Mouse (Mus musculus) gastrocnemius, postnatal 36 days (tissue): Measurements from ENCODE around the gene Tmem19. TPM values are rescaled to one million over a fixed set of nuclear protein-coding genes. Genes with fewer than 3 reads are reported as not detected.
"Not testable (repeated sequence)": the region's sequence is repeated elsewhere in the genome, so short reads cannot be mapped to it uniquely, and the experiment has no call there.

Experiments used
- DNase-seq, 2 experiments: peaks; one replicate each; pipeline ENCODE4 v3.0.0; 2022
- intact Hi-C: fragments of 180-260 bp; cut with DNase I; formaldehyde crosslinking; loops from one replicate; pipeline ENCODE4 v1.15.1; 2025
- total RNA-seq, 2 experiments: library from RNA; stranded (reverse); gene quantifications; 2 replicates each; pipeline ENCODE4 v1.2.3; 2021

Gene Tmem19
- total RNA-seq, 2 experiments from 2014 or later, result 9.0 to 16.0 TPM

DNA sequence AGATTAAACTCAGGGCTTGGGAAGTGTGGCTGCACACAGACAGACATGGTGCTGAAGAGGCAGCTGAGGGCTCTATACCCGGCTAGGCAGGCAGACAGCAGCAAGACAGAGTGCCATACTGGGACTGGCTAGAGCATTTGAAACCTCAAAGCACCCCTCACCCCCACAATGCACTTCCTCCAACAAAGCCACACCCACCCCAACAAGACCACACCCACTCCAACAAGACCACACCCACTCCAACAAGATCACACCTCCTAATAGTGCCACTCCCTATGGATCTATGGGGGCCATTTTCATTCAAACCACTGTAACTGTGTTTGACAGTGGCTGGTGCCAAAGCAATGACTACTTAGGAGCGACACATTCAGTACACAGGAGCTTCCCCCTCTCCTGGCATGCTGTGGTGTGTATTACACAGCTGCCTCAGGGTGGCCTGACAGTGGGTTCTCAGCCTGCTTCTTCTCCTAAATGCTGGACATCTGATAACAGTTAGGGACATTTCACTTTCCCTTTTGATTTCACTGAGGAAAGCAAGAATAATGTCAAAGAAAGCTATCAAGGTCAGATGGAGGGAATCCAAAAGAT, 11.4 kb downstream of the Tmem19 start:
- DNase-seq, result no peak
- intact Hi-C loops, result no loop called here

DNA sequence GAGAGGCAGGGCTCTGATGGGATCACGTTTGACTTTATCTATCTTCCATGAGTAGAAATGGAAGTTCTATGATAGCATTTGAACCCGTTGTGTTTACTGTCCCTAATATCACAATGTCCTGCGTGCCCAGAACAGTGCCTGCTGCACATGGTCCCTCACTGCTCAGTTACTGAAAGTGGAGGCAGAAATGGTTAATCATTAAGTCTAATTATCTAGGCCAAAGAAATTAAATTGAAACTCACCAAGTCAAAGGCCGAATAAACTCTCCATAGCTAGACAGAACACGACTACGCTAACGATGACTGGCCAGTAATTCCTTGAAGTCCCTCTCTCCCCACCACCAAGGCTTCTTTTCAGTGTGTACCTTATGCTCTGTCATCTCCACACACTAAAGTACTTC, 12.8 kb downstream of the Tmem19 start:
- DNase-seq, result no peak
- intact Hi-C loops, result no loop called here

DNA sequence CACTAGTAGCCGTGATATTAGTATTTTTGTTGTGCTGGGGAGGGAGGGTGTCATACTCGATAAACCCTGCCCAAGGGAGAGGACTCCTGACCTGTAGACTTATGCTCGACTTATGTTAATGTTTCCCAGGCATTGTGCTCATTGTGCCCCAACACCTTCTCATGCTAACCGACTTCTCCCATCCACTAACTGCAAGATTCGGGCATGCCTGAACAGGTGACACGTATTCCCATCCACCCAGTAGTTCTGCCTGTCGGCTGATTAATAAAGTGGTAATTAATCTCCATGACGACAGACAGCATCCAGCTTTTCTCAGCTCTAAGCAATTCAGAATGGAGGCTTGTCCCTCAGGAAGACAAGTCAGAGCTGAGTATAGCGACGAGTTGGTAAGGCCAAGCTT, 13.3 kb downstream of the Tmem19 start:
- no peak for DNase-seq
- intact Hi-C loops, result no loop called here

DNA sequence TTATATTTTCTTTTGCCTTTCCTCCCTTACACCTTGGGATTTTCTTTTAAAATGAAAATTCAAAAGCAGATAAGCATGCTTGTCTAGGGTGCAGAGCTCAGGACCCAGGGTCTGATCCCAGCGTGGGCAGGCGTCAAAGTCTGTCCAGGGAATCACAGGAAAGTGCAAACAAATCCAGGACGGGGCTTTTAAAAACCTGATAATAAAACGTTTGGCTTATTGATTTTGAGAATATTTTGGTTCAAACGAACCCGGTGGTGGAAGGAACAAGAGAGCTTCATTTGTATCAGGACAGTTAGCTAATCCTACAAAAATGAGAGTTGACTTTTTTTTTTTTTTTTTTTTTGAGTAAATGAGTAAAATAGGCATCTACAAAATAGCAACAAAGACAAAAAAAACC, 14.2 kb downstream of the Tmem19 start:
- DNase-seq, result no peak
- intact Hi-C loops, result no loop called here

DNA sequence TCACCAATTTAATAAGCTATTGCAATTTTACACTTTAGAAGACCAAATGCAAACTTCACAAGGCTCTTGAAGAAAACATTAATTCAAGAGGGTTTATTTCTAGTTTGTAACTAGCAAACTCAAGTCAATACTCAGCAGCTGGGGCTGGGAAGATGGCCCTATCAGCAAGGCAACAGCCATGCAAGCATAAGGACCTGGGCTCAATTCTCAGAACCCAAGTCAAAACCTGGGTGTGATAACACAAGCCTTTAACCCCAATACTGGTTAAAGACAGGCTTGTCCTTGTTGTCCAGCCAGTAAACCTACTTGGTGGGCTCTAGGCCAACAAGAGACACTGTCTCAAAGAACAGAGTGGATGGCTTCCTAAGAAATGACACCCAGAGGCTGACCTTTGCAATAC, 15.9 kb downstream of the Tmem19 start:
- intact Hi-C loops, result no loop called here
- DNase-seq, result no peak

DNA sequence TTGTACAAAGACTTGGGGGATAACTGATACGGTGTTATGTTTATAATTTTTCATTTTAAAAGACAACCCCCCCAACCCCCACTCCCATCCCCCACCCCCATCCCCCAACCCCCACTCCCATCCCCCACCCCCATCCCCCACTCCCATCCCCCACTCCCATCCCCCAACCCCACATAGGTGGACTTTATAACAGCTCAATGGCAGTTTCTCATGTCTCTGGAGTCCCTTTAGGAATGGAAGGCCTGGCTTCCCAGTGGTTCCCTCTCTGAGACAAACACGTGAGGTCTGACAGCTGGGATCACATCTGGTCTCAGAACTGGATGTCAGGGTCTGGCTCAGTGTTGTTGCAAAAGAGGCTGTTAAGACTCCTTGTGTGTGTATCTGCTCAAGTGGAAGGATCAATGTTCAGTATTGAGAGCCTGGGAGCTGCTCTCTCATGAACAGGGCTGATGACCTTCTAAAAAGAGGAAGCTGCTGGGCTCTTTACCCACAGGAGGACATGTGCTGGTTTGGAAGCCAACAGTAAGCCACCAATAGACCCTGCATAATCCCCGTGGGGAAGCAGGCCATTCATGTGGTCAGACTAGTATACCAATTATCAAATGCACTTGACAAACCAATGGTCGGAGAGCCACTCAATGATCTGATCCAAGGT, 19.4 kb downstream of the Tmem19 start:
- no peak for DNase-seq
- intact Hi-C loops, result no loop called here

DNA sequence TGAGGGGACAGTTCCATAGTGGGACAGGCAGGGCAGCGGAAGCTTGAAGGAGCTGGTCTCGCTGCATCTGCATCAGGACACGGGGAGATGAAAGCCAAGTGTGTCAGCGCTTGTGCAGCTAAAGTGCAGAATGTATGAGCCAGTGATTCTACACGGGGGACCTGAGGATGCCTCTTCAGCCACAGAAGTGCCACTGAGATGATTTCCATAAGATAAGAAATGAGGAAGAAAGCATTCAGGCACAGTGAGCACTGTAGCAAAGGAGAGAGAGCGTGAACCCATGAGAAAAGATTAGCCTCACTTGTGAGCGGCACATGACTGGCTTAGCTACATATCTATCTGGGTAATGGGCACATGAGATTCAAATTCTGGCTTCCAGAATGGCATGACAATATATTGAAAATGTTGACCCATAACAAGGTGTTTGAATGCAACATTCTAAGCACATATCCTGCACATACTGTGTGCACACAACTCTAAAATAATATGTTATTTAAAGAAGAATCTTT, 22.4 kb downstream of the Tmem19 start:
- no peak for DNase-seq
- intact Hi-C loops, result loop anchor here (2.0 kb wide), 1 partner anchor 19 kb away; no protein-coding TSS in a partner anchor

DNA sequence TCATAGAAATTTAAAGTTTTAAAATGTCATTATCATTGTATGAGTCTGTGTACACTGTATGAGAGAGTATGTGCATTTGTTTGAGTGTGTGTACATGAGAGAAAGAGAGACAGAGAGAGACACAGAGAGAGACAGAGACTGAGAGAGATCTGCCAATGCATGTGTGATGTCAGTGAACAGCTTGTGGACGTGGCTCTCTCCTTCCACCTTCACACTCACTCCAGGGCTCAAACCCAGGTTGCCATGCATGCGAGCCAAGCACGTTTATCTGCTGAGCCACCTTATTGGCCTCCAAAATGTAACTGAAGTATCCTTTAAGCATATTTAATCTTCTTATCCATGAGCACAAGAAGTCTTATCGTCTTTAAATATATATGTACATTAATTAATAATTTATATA, 25.4 kb downstream of the Tmem19 start:
- DNase-seq, result no peak
- intact Hi-C loops, result no loop called here

DNA sequence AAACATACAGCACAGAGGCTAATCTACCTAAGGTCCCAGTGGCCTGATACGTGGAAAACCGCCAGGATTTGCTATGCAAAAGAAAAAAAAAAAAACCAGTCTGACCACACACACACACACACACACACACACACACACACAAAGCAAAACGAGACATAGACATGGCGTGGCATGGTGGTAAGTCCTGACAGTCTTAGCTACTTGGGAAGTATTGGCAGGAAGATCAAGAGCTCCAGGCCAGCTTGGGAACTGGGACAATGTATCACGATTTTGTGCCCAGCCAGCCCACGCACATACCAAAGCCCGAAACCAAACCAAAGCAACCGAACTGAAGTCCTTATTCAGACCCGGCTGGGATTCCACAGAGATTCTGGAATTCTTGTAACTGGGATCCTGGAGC, 28.8 kb downstream of the Tmem19 start:
- no peak for DNase-seq
- intact Hi-C loops, result no loop called here

DNA sequence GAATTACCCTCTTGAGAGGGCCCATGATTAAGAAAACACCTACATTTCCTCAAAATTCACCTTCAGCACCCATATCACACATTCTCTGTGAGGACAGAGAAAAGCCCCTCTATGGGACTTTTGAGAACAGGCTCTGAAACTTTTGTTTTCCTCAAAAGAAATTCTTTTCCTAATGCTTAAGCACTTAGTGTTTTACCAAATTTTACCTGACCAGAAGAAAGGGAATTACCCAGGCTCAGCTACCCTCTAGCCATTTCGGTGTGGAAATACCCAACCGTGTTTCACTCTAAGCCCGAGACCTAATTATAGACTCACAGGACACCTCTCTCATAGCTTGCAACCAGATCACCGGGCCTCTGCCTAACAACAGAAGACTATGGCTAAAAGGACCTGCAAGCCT, 29.3 kb downstream of the Tmem19 start:
- intact Hi-C loops, result no loop called here
- no peak for DNase-seq

DNA sequence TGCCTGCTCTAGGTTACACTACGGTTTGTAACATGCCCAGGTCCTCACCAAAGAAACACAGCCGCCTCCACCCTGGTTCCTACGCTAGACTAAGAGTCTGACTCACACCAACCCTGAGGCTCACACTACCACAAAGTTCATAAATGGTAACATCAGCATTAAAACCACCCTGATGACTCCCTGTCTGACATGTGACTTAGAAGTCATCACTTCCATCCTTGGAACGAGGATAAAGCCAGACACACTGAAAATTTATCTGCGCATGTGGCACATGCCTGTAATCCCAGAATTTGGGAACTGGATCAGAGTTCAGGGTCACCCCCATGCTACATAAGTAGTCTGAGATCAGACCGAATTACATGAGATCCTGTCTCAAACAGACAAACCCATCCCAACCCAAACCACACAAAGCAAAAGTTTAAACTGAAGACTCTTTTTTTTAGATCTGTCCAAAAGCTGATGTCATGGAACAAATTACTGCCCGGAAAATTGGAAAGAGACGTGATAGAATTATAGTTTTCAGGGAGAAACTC, 29.8 kb downstream of the Tmem19 start:
- intact Hi-C loops, result no loop called here
- DNase-seq, result no peak

DNA sequence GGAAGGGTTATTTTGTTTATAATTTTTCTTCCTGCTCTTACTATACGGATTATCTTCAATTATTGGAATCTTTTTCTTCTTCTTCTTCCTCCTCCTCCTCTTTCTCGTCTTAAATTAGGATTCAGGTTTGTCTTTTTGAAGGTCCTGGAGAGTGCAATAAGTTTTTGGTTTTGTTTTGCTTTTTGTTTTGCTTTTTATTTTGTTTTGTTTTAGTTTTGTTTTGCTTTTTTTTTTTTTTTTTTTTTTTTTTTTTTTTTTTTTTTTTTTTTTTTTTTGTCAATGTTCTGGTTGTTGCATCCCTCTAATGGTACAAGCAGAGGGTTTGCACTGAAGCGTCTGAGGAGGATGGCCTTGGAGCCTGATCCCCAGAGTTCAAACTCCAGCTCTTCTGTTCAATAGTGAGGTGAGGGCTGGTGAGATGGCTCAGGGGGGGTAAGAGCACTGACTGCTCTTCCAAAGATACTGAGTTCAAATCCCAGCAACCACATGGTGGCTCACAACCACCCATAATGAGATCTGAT, 33.2 kb downstream of the Tmem19 start:
- no peak for DNase-seq
- intact Hi-C loops, result loop anchor here (5.0 kb wide), 1 partner anchor 288 kb away; no protein-coding TSS in a partner anchor

DNA sequence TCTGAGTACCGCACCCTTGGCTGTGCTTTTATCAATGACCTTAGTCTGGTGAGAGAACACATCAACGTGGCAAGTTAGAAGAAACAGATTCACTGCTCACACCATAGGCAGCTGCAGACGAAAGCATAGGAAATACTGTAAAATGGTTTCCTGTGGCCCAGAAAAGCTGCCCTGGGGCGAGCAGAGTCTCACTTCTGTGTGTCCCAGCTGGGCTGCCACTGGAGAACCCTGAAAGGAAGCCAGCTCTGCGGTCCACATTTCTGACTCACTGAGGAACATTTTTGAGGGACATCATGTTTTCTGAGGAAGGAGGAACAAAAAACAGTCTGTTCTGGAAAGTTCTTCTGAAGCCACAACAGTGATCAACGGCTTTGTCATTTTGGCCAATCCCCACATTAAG, 33.8 kb downstream of the Tmem19 start:
- intact Hi-C loops, result loop anchor here (5.0 kb wide), 1 partner anchor 289 kb away; no protein-coding TSS in a partner anchor
- DNase-seq, result peak; percentile 50 to 69

DNA sequence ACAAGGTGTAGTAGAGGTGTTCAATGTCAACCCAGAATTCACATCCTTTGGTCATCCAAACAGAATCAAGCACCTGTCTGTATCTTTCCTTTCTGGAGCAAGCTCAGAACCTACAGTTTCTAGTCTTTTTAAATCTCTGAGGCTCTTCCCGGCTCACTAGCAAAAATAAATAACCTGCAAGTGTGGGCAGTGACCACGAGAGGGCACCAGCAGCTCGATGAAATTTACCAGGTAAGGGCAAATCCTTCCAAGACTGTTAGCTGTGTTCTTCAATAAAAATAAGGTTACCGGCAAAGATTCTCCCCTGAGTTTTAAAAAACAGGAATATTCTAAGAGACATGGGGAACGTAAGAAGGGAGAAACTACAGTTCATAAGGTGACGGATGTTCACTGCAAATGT, 39.0 kb downstream of the Tmem19 start:
- intact Hi-C loops, result loop anchor here (2.0 kb wide), 1 partner anchor 62 kb away; the partner anchor contains the start of genes Thap2 and Zfc3h1
- peak; percentile 62 to 71 for DNase-seq

DNA sequence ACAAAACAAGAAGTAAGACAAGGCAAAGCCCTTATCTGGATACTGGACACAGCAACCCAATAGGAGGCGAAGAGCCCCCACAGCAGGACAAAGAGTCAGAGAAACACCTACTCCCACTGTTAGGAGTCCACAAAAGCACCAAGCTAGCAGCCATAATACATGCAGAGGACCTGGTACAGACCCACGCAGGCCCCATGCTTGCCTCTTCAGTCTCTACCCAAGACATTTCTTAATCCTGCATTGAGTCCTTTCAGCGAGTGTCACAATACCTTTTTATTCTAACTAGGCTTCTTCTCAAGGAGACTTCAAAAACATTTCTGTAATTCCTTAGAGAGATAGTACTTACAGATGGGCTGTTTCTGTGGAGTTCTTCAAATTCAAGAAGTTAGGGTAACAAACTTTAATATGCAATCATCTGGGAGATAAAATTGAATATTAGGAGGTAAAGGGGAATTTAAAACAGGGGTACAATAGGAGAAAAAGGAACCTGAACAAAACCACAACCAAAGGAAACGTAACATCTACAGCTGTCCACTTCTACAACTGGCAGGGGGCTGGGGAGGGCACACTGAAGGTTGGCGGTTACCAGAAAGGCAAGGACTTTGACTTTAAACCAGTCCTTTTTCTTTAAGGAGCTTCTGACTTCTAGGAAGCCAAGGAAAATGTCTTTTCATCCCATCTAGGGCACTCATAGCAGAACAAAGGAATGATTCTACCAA, 40.8 kb downstream of the Tmem19 start:
- intact Hi-C loops, result loop anchor here (2.0 kb wide), 1 partner anchor 63 kb away; the partner anchor contains the start of genes Thap2 and Zfc3h1
- no peak for DNase-seq

DNA sequence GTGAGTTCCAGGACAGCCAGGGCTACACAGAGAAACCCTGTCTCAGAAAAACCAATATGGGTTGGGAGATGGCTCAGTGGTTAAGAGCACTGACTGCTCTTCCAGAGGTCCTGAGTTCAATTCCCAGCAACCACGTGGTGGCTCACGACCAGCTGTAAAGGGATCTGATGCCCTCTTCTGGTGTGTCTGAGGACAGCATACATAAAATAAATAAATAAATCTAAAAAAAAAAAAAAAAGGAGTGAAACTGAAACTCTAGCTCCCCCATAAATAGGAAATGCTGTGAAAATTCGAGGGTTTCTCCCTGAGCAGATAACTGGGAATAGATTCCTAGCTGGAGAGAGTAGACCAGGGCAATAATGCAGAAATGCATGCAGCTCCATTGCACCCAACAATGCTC, 43.9 kb downstream of the Tmem19 start:
- intact Hi-C loops, DNase-seq: not testable (repeated sequence)

DNA sequence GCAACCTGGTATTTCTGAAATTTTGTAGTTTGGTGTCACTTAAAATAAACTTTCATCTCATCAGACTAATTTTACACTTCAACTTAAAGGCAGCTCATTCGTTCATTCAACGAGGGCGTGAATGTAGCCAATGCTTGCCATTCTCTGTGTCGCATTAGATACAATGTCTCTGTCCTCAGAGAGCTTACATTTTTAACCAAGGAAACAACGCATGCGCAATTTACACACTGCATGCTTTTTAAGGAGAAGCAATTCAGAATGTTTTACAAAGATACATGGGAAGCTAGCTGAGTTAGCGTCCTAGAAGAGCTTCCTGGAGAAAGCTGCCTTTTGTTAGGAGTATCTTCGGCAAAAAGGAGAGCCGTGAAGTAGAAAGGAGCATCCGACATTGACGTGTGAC, 46.0 kb downstream of the Tmem19 start:
- DNase-seq, result no peak
- intact Hi-C loops, result no loop called here

DNA sequence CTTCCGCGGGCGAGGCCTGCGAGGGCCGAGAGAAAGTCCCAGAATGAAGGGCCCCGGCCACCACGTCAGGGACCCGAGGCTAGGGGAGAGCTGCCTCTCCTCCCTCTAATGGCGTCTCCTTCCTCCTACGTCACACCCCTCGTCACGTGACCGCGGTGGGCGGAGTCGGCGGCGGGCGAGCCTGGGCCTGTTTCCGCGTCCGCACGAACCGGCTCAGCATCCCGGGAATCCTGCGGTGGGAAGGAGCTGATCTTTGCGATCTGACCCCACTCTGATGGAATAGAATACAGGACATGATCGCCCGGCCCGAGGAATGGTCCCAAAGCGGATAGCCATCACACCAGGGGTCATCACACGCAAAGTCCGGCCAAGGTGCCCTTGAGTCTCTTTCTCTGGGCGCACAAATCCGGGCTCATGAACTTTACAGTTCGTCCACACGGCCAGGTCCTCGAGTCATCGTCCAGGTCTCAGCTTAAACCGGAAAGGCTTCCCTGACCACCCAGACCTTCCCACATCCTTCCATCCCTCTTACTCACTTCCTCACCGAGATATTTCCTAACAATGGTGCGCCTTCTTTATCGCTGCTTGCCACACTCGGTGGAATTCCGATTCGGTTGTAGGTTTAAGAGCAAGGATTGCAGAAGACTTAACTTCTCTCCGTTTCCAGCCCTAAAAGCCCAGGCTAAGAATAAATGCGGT, 46.7 kb downstream of the Tmem19 start, which contains the start of gene Rab21:
Rab21 (minus strand) TSS at position 122 of the 699 bp plus-strand sequence.
- intact Hi-C loops, result no loop called here
- peak; percentile 99 for DNase-seq

DNA sequence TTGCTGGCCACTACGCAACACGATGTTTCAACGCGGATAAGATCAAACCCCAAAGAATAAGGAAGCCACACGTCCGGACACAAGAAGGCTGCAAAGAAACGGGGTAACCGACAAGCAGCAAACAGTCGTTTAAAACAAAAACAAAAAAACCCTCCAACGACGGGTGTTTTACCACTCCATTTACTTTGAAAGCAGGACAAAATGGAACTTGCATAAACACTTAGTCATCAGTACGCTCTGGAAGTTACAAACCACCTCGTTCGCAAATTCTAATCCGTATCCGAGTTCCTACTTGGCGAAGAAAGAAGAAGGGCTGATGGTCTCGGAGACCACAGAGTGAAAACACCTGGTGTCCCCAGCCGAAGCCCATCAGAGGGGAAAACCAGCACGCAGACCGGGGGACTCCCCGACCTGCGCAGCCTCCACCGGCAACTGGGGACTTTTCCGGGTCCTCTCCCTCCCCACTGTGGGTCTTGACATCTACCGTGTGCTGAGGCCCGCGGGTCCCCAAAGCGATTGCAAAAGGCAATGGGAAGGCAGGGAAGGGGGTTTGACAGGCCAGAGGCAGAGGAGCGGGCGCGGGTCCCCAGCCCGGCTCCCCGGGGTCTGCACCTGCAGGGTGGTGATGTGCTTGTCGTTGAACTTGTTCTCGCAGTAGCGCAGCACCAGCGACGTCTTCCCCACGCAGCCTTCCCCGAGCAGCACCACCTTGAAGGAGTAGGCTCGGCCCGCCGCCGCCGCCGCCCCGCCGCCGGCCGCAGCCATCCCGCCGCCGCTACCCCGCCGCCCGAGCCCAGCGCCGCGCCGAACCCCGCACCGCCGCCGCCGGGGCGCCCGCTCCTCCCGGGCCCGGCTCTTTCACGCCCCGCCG, 47.5 kb downstream of the Tmem19 start:
- intact Hi-C loops, result no loop called here
- peak in 1 of 2 experiments; percentile 40 for DNase-seq
